Mouse (Mus musculus) heart, postnatal 0 days (tissue): ENCODE measurements at regions not wholly inside any gene's neighbourhood (a gene's known extent, or its start where the extent isn't known, plus 50 kb on each side); places are given as distances from the start of the nearest gene placed in this dataset.

ENCODE experiments used
- CTCF ChIP-seq: IDR thresholded peaks from 2 replicates; pipeline ENCODE4 v1.5.1; 2016; ENCODE audit warnings: antibody characterized with exemption, control low read depth, low read depth
- EP300 ChIP-seq: IDR thresholded peaks from 2 replicates; pipeline ENCODE4 v1.6.1; 2016; ENCODE audit warnings: antibody characterized with exemption, low read depth

GRCm38 (mm10) chr4:12595801-12596515, 424.1 kb upstream of the Fam92a start:
- TF ChIP-seq CTCF (no peak), EP300 (no peak)
